Mouse (Mus musculus): ENCODE data around the gene Prkacb.

- TF ChIP-seq POLR2A (IDR thresholded peaks at IDR 0.05; ENCODE audit: control insufficient read depth, low read depth, low read length) (no peak), CTCF (IDR thresholded peaks at IDR 0.05; ENCODE audit: control insufficient read depth, insufficient read depth, insufficient replicate concordance, low read depth, low read length) (no peak)
These were observed 126.4 kb downstream of the Prkacb start for GRCm38 (mm10) chr3:146686428-146686827.
